Mouse (Mus musculus): ENCODE results near the gene Olfr1223.

DNA sequence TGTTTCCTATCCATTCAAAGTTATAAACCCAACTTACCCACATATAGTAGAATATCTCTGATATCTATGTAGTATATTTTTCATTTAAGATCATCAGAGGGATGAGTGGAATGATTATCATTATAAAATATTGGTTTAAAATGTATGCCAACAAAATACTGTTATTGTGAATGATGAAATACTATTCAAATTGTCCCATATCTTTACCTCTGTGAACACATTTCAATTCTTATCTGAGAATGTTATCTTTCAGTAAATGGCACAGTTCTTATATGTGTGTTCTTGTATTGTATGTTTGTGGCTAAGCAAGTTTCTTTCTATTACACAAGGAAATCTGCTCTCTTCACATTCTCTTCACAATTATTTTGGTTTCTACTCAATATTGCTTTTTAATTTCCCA, 45.7 kb downstream of the Olfr1223 start:
- TF ChIP-seq POLR2A (IDR thresholded peaks at IDR 0.05; ENCODE audit: control insufficient read depth, extremely low read depth, insufficient read depth, low read length, poor library complexity), result no peak
- TF ChIP-seq CTCF (IDR thresholded peaks at IDR 0.05; ENCODE audit: borderline replicate concordance, control insufficient read depth, extremely low read depth, insufficient read depth, low read length, poor library complexity), result no peak
